Mouse (Mus musculus): ENCODE data around the gene Adamtsl2. TPM values are rescaled to one million over a fixed set of nuclear protein-coding genes. Genes with fewer than 3 reads are reported as not detected.

Gene Adamtsl2
- polyA plus RNA-seq, 2 experiments = 9.3 to 16.1 TPM

DNA sequence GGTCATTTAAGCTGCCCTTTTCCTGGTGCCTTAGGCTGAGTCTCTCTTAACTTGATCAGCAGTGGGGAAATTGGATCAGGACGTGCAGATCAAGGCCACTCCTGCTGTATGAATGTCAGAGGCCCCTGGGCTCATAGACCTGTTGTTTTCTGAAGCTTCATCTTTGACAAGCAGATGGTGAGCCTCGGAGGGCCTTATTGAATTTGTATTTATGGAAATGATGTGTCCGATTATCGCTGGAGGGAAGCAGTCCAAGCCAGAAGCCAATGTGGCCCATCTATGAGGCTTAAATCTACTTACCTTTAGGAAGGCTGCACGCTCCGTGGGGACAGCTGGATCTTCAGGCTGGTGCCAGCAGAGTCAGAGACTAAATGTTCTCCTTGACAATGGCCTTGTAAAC is 77.4 kb downstream of the Adamtsl2 start:
- Histone ChIP-seq H3K36me3 (ENCODE audit: control insufficient read depth, insufficient read depth, low read length) (no peaks in the 10 kb centered on the region), H3K9ac (ENCODE audit: low read depth, low read length, severe bottlenecking) (no peak overlapping the region), H3K4me3 (replicated peaks; ENCODE audit: low read length) (no peak overlapping the region), H3K9me3 (ENCODE audit: control insufficient read depth, low read length) (no peaks in the 10 kb centered on the region), H3K4me1 (ENCODE audit: control insufficient read depth, insufficient read depth, low read length) (no peaks in the 10 kb centered on the region), H3K4me2 (replicated peaks; ENCODE audit: low read depth, low read length, severe bottlenecking) (no peak overlapping the region), H3K27ac (replicated peaks; ENCODE audit: low read depth, low read length) (no peak overlapping the region), H3K27me3 (ENCODE audit: control insufficient read depth, insufficient read depth, low read length) (no peaks in the 10 kb centered on the region)
- DNase-seq (ENCODE audit: low spot score) = no peak
- no peak for TF ChIP-seq POLR2A (IDR thresholded peaks at IDR 0.05; ENCODE audit: borderline replicate concordance, extremely low read depth, insufficient read depth, insufficient read length)
- WGBS = 80% methylated on average over 6 of the region's 6 CpGs
- no peak for ATAC-seq (ENCODE audit: low FRiP score, low read depth)

Other genes with a start within 250 kb of the Adamtsl2 start
- not detected in 2 replicates for gene Abo, start 214.4 kb upstream of the Adamtsl2 start, polyA plus RNA-seq (2012; rRNA removed)
- not detected in 2 replicates for gene Abo, start 214.4 kb upstream of the Adamtsl2 start, polyA plus RNA-seq (2014; fragmentation: Nextera tagmentation; extraction: Ambion mirVana)
- gene Surf6, start 176.5 kb upstream of the Adamtsl2 start, polyA plus RNA-seq (2012; rRNA removed) = 19.2 and 23.6 TPM in 2 replicates
- gene Surf6, start 176.5 kb upstream of the Adamtsl2 start, polyA plus RNA-seq (2014; fragmentation: Nextera tagmentation; extraction: Ambion mirVana) = 14.1 and 15.3 TPM in 2 replicates
- 49.0 and 61.2 TPM in 2 replicates for gene Med22, start 168.7 kb upstream of the Adamtsl2 start, polyA plus RNA-seq (2012; rRNA removed)
- gene Med22, start 168.7 kb upstream of the Adamtsl2 start, polyA plus RNA-seq (2014; fragmentation: Nextera tagmentation; extraction: Ambion mirVana) = 32.7 and 36.2 TPM in 2 replicates
- 1,637 and 2,054 TPM in 2 replicates for gene Rpl7a, start 168.6 kb upstream of the Adamtsl2 start, polyA plus RNA-seq (2012; rRNA removed)
- 733 and 758 TPM in 2 replicates for gene Rpl7a, start 168.6 kb upstream of the Adamtsl2 start, polyA plus RNA-seq (2014; fragmentation: Nextera tagmentation; extraction: Ambion mirVana)
- gene Surf2, start 163.0 kb upstream of the Adamtsl2 start, polyA plus RNA-seq (2012; rRNA removed) = 41.2 and 41.6 TPM in 2 replicates
- gene Surf2, start 163.0 kb upstream of the Adamtsl2 start, polyA plus RNA-seq (2014; fragmentation: Nextera tagmentation; extraction: Ambion mirVana) = 30.7 and 36.5 TPM in 2 replicates
- 57.9 and 69.1 TPM in 2 replicates for gene Surf1, start 162.8 kb upstream of the Adamtsl2 start, polyA plus RNA-seq (2012; rRNA removed)
- gene Surf1, start 162.8 kb upstream of the Adamtsl2 start, polyA plus RNA-seq (2014; fragmentation: Nextera tagmentation; extraction: Ambion mirVana) = 51.2 and 59.7 TPM in 2 replicates
- gene Surf4, start 145.5 kb upstream of the Adamtsl2 start, polyA plus RNA-seq (2012; rRNA removed) = 235 and 291 TPM in 2 replicates
- gene Surf4, start 145.5 kb upstream of the Adamtsl2 start, polyA plus RNA-seq (2014; fragmentation: Nextera tagmentation; extraction: Ambion mirVana) = 265 and 279 TPM in 2 replicates
- 0.09 and 0.18 TPM in 2 replicates for gene Stkld1, start 145.3 kb upstream of the Adamtsl2 start, polyA plus RNA-seq (2012; rRNA removed)
- gene Stkld1, start 145.3 kb upstream of the Adamtsl2 start, polyA plus RNA-seq (2014; fragmentation: Nextera tagmentation; extraction: Ambion mirVana) = 0.08 TPM in 1 of 2 replicates, not detected in the other
- 55.8 and 64.3 TPM in 2 replicates for gene Rexo4, start 115.0 kb upstream of the Adamtsl2 start, polyA plus RNA-seq (2012; rRNA removed)
- gene Rexo4, start 115.0 kb upstream of the Adamtsl2 start, polyA plus RNA-seq (2014; fragmentation: Nextera tagmentation; extraction: Ambion mirVana) = 46.1 and 49.5 TPM in 2 replicates
- gene Adamts13, start 106.0 kb upstream of the Adamtsl2 start, polyA plus RNA-seq (2012; rRNA removed) = 0.04 TPM in 1 of 2 replicates, not detected in the other
- gene Adamts13, start 106.0 kb upstream of the Adamtsl2 start, polyA plus RNA-seq (2014; fragmentation: Nextera tagmentation; extraction: Ambion mirVana) = not detected in 2 replicates
- 82.9 and 94.2 TPM in 2 replicates for gene Cacfd1, start 69.5 kb upstream of the Adamtsl2 start, polyA plus RNA-seq (2012; rRNA removed)
- 65.3 and 68.6 TPM in 2 replicates for gene Cacfd1, start 69.5 kb upstream of the Adamtsl2 start, polyA plus RNA-seq (2014; fragmentation: Nextera tagmentation; extraction: Ambion mirVana)
- 0.73 and 1.0 TPM in 2 replicates for gene Slc2a6, start 51.4 kb upstream of the Adamtsl2 start, polyA plus RNA-seq (2012; rRNA removed)
- gene Slc2a6, start 51.4 kb upstream of the Adamtsl2 start, polyA plus RNA-seq (2014; fragmentation: Nextera tagmentation; extraction: Ambion mirVana) = 0.48 and 0.88 TPM in 2 replicates
- gene Mymk, start 7.2 kb upstream of the Adamtsl2 start, polyA plus RNA-seq (2012; rRNA removed) = 46.8 and 60.5 TPM in 2 replicates
- gene Mymk, start 7.2 kb upstream of the Adamtsl2 start, polyA plus RNA-seq (2014; fragmentation: Nextera tagmentation; extraction: Ambion mirVana) = 47.8 and 70.4 TPM in 2 replicates
- gene Fam163b, start 63.1 kb downstream of the Adamtsl2 start, polyA plus RNA-seq (2012; rRNA removed) = 0.68 and 1.1 TPM in 2 replicates
- 0.30 and 0.43 TPM in 2 replicates for gene Fam163b, start 63.1 kb downstream of the Adamtsl2 start, polyA plus RNA-seq (2014; fragmentation: Nextera tagmentation; extraction: Ambion mirVana)
- 1.3 and 2.2 TPM in 2 replicates for gene Dbh, start 85.9 kb downstream of the Adamtsl2 start, polyA plus RNA-seq (2012; rRNA removed)
- 1.00 and 1.6 TPM in 2 replicates for gene Dbh, start 85.9 kb downstream of the Adamtsl2 start, polyA plus RNA-seq (2014; fragmentation: Nextera tagmentation; extraction: Ambion mirVana)
- 9.9 and 10.9 TPM in 2 replicates for gene Sardh, start 169.0 kb downstream of the Adamtsl2 start, polyA plus RNA-seq (2012; rRNA removed)
- 8.7 and 11.0 TPM in 2 replicates for gene Sardh, start 169.0 kb downstream of the Adamtsl2 start, polyA plus RNA-seq (2014; fragmentation: Nextera tagmentation; extraction: Ambion mirVana)

Measured in limb, embryonic 14.5 days (tissue).